Mouse (Mus musculus) hindbrain, postnatal 0 days (tissue): ENCODE measurements around the gene Chst14. TPM values are rescaled to one million over a fixed set of nuclear protein-coding genes. Genes with fewer than 3 reads are reported as not detected.

Source experiments
- ATAC-seq: fragments of 200-750 bp; cut with Nextera tagmentation; 2 replicates; pipeline ENCODE4 v1.8.0; 2017; ENCODE audit warnings: mild to moderate bottlenecking, moderate TSS enrichment, moderate library complexity
- DNase-seq: peaks from one replicate; pipeline ENCODE4 v3.0.0-alpha.2; 2015; ENCODE audit warnings: low spot score
- H3K27ac ChIP-seq: fragments of 300-500 bp; sonication (generic); 2 replicates; pipeline ENCODE4 v1.5.1; 2014; ENCODE audit warnings: mild to moderate bottlenecking
- H3K27me3 ChIP-seq: fragments of 300-500 bp; sonication (generic); 2 replicates; pipeline ENCODE4 v1.6.1; 2014; ENCODE audit warnings: low read length, mixed read lengths; ENCODE audit not compliant: insufficient read depth
- H3K36me3 ChIP-seq: fragments of 300-500 bp; sonication (generic); 2 replicates; pipeline ENCODE4 v1.6.1; 2014; ENCODE audit warnings: low read length, mixed read lengths; ENCODE audit not compliant: insufficient read depth
- H3K4me1 ChIP-seq: fragments of 300-500 bp; sonication (generic); 2 replicates; pipeline ENCODE4 v1.6.1; 2014; ENCODE audit warnings: antibody characterized with exemption, low read length, mixed read lengths; ENCODE audit not compliant: insufficient read depth
- H3K4me2 ChIP-seq: fragments of 300-500 bp; sonication (generic); 2 replicates; pipeline ENCODE4 v1.6.1; 2014; ENCODE audit warnings: low read depth, mild to moderate bottlenecking, low read length, moderate library complexity, mixed read lengths
- H3K4me3 ChIP-seq: fragments of 300-500 bp; sonication (generic); 2 replicates; pipeline ENCODE4 v1.5.1; 2014; ENCODE audit warnings: low read length
- H3K9ac ChIP-seq: fragments of 300-500 bp; sonication (generic); replicated peaks from 2 replicates; pipeline ENCODE4 v1.6.1; 2014; ENCODE audit warnings: mild to moderate bottlenecking, low read length, moderate library complexity, mixed read lengths
- H3K9me3 ChIP-seq: fragments of 300-500 bp; sonication (generic); 2 replicates; pipeline ENCODE4 v1.6.1; 2016; ENCODE audit warnings: low read length, mixed read lengths
- CTCF ChIP-seq: IDR thresholded peaks from 2 replicates; pipeline ENCODE4 v1.5.1; 2016; ENCODE audit warnings: antibody characterized with exemption, control low read depth, low read depth
- WGBS: fragments of 180-500 bp; shearing (Covaris S2); extraction: QIAGEN DNeasy Blood & Tissue Kit; methylation state at CpG from one replicate; pipeline ENCODE4 v1.1.7; 2014; 5-methylcytosine and 5-hydroxymethylcytosine counted together
- polyA plus RNA-seq: library from polyadenylated mRNA; unstranded; fragments of >200 nt; fragmentation: Nextera tagmentation; extraction: Ambion mirVana; gene quantifications from 2 replicates; pipeline ENCODE4 v1.2.1, GENCODE M21; 2015
- total RNA-seq: library from RNA; depleted of rRNA; stranded (reverse); fragments of >200 nt; gene quantifications from 2 replicates; pipeline ENCODE4 v1.2.3, GENCODE M21; 2014

Gene Chst14
- total and polyA plus RNA-seq, 2 experiments from 2014 or later: 4.7 to 8.5 TPM

- Histone ChIP-seq H3K4me3 (no peak overlapping the region), H3K4me1 (no peaks in the 10 kb centered on the region), H3K9me3 (no peaks in the 10 kb centered on the region), H3K4me2 (no peak overlapping the region), H3K9ac (no peak overlapping the region), H3K27ac (no peak overlapping the region), H3K27me3 (no peaks in the 10 kb centered on the region), H3K36me3 (no peaks in the 10 kb centered on the region)
- DNase-seq: no peak
- 96% methylated on average over 2 of the region's 2 CpGs for WGBS
- TF ChIP-seq CTCF: no peak
- no peak for ATAC-seq
These were observed 34.1 kb downstream of the Chst14 start for GRCm38 (mm10) chr2:118960413-118960812.

DNA sequence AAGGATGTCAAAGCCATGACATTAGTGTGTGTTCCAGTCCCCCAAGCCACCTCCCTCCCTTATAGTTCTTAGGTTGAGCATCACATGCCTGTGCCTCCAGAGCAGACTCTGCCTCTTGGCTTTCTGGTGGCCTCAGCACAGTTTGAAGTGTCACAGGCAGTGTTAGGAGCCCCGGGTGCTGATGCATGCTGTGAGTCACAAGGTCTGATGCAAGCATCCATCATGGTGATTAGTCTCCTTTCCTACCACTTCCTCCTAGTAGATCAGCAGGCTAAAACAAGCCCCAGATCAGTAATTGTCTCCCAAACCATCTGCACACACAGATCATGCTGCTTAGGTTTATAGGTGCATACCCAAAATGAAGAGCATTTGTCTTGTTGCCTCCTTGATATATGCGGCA lies 35.2 kb downstream of the Chst14 start:
- no peak for ATAC-seq
- TF ChIP-seq CTCF: no peak

GRCm38 (mm10) chr2:118963007-118963675 lies 36.8 kb downstream of the Chst14 start:
- ATAC-seq (no peak), DNase-seq (no peak)
- no peaks in the 10 kb centered on the region for H3K4me1 ChIP-seq
- no peak overlapping the region for H3K9ac ChIP-seq
- no peak overlapping the region for H3K27ac ChIP-seq
- H3K9me3 ChIP-seq: no peaks in the 10 kb centered on the region
- H3K36me3 ChIP-seq: no peaks in the 10 kb centered on the region
- whole genome bisulfite sequencing: 62% methylated on average over 9 of the region's 9 CpGs
- H3K4me2 ChIP-seq: no peak overlapping the region
- H3K4me3 ChIP-seq: no peak overlapping the region
- H3K27me3 ChIP-seq: no peaks in the 10 kb centered on the region
- peak; percentile 49 for TF ChIP-seq CTCF

More for the DNA sequence above, 35.2 kb downstream of the Chst14 start:
- 44% methylated on average over 2 of the region's 2 CpGs for WGBS
- no peaks in the 10 kb centered on the region for H3K27me3 ChIP-seq
- no peak overlapping the region for H3K4me2 ChIP-seq
- H3K9me3 ChIP-seq: no peaks in the 10 kb centered on the region
- H3K9ac ChIP-seq: no peak overlapping the region
- no peaks in the 10 kb centered on the region for H3K36me3 ChIP-seq
- H3K4me1 ChIP-seq: no peaks in the 10 kb centered on the region
- no peak overlapping the region for H3K4me3 ChIP-seq
- DNase-seq: no peak
- H3K27ac ChIP-seq: no peak overlapping the region

- Histone ChIP-seq H3K36me3 (no peaks in the 10 kb centered on the region), H3K4me3 (no peak overlapping the region), H3K27ac (no peak overlapping the region), H3K4me1 (no peaks in the 10 kb centered on the region), H3K9ac (no peak overlapping the region), H3K9me3 (no peaks in the 10 kb centered on the region), H3K27me3 (no peaks in the 10 kb centered on the region), H3K4me2 (no peak overlapping the region)
- TF ChIP-seq CTCF: no peak
- 39% methylated on average over 7 of the region's 7 CpGs for WGBS
- no peak for ATAC-seq
- no peak for DNase-seq
These were observed 37.3 kb downstream of the Chst14 start for GRCm38 (mm10) chr2:118963676-118964012.

GRCm38 (mm10) chr2:118969585-118970147 lies 43.4 kb downstream of the Chst14 start:
- H3K4me2 ChIP-seq: no peak overlapping the region
- no peaks in the 10 kb centered on the region for H3K4me1 ChIP-seq
- TF ChIP-seq CTCF: no peak
- H3K36me3 ChIP-seq: no peaks in the 10 kb centered on the region
- H3K27ac ChIP-seq: no peak overlapping the region
- no peak overlapping the region for H3K9ac ChIP-seq
- H3K4me3 ChIP-seq: no peak overlapping the region
- DNase-seq (no peak), ATAC-seq (no peak)
- peaks cover 10% of the 10 kb centered on the region; the same call in 1 of the 2 replicates for H3K27me3 ChIP-seq
- 90% methylated on average over 11 of the region's 11 CpGs for WGBS
- no peaks in the 10 kb centered on the region for H3K9me3 ChIP-seq

- no peak for TF ChIP-seq CTCF
- 85% methylated on average over 5 of the region's 5 CpGs for WGBS
- Histone ChIP-seq H3K4me1 (peaks cover 11% of the 10 kb centered on the region; the same call in 1 of the 2 replicates), H3K4me2 (0 out of 2 replicates have a peak overlapping the region, but pooled peaks have one; percentile 74), H3K27ac (no peak overlapping the region), H3K4me3 (no peak overlapping the region), H3K36me3 (no peaks in the 10 kb centered on the region), H3K9me3 (no peaks in the 10 kb centered on the region), H3K9ac (no peak overlapping the region), H3K27me3 (peaks cover 16% of the 10 kb centered on the region; the same call in 1 of the 2 replicates)
- no peak for DNase-seq
- no peak for ATAC-seq
These were observed 45.8 kb downstream of the Chst14 start for GRCm38 (mm10) chr2:118972048-118972447.
